Mouse (Mus musculus) liver, postnatal 0 days (tissue): ENCODE measurements around the gene Pakap.

Experiments
- CTCF ChIP-seq: sonication (generic); IDR thresholded peaks from 2 replicates; pipeline ENCODE4 v1.5.1; 2016; ENCODE audit warnings: antibody characterized with exemption, low read depth
- EP300 ChIP-seq: IDR thresholded peaks from 2 replicates; pipeline ENCODE4 v1.6.1; 2016; ENCODE audit warnings: antibody characterized with exemption, low read depth, mild to moderate bottlenecking

- no peak for TF ChIP-seq CTCF
- TF ChIP-seq EP300, result no peak
Measured at GRCm38 (mm10) chr4:57732351-57732750, 164.4 kb downstream of the Pakap start.
